Mouse (Mus musculus) CH12.LX (cell line): ENCODE results near the gene Dcbld1.

ENCODE experiments used
- CHD2 ChIP-seq: IDR thresholded peaks from 2 replicates; pipeline ENCODE4 v1.6.1; 2011; ENCODE audit warnings: low read length, improper control_type of control experiment
- CTCF ChIP-seq, 2 experiments: IDR thresholded peaks in 1 of 2; conservative IDR thresholded peaks in 1 of 2; 2 replicates each; pipeline ENCODE4 v1.5.1; 2011 to 2012; ENCODE audit warnings: low read depth in 2 of 2, low read length in 2 of 2, improper control_type of control experiment in 1 of 2, inconsistent platforms in 1 of 2, mild to moderate bottlenecking in 1 of 2, moderate library complexity in 1 of 2
- EP300 ChIP-seq: IDR thresholded peaks from 2 replicates; pipeline ENCODE4 v1.6.1; 2011; ENCODE audit warnings: low read length, improper control_type of control experiment
- GABPA ChIP-seq: IDR thresholded peaks from 2 replicates; pipeline ENCODE4 v1.6.1; 2012; ENCODE audit warnings: low read depth, low read length, improper control_type of control experiment, inconsistent platforms; ENCODE audit not compliant: insufficient replicate concordance
- HCFC1 ChIP-seq: IDR thresholded peaks from 2 replicates; pipeline ENCODE4 v1.6.1; 2012; ENCODE audit warnings: low read depth, mild to moderate bottlenecking, inconsistent platforms, low read length, improper control_type of control experiment
- MAX ChIP-seq: IDR thresholded peaks from 2 replicates; pipeline ENCODE4 v1.6.1; 2011; ENCODE audit warnings: low read length, improper control_type of control experiment
- POLR2A ChIP-seq: IDR thresholded peaks from 2 replicates; pipeline ENCODE4 v1.6.1; 2011; ENCODE audit warnings: low read depth, mild to moderate bottlenecking, improper control_type of control experiment, low read length
- POLR2AphosphoS2 ChIP-seq: IDR thresholded peaks from 2 replicates; pipeline ENCODE4 v1.6.1; 2011; ENCODE audit warnings: low read depth, low read length, improper control_type of control experiment
- ZC3H11A ChIP-seq: IDR thresholded peaks from 2 replicates; pipeline ENCODE4 v1.6.1; 2012; ENCODE audit warnings: low read depth, mild to moderate bottlenecking, inconsistent platforms, low read length, improper control_type of control experiment
- ZNF384 ChIP-seq: IDR thresholded peaks from 2 replicates; pipeline ENCODE4 v1.6.1; 2012; ENCODE audit warnings: low read depth, low read length, improper control_type of control experiment, inconsistent platforms

DNA sequence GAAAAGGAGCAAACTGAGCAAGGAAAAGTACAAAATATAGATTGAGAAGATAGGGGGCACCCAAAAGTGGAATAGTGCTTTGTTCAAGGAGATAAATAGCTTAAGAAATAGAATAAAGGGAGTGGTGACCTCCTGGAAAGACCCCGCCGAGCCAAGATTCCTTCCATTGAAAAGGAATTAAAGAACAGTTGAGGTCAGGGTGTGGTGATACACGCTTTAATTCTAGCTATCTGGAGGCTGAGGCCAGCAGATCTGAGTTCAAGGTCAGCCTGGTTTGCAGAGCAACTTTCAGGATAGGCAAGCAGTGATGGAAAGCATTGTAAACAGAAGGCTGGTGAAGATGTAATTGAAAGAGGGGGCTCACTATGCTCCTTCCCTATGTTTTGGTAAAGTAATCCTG lies 12.8 kb downstream of the Dcbld1 start:
- TF ChIP-seq EP300 (no peak), CTCF (conservative IDR thresholded peaks at IDR 0.05 in 1 of 2, IDR thresholded peaks at IDR 0.05 in 1 of 2; ENCODE audit: low read depth in 2 of 2, low read length in 2 of 2) (no peak), POLR2AphosphoS2 (no peak), CHD2 (no peak), ZC3H11A (no peak), MAX (no peak), ZNF384 (no peak), GABPA (no peak), POLR2A (no peak), HCFC1 (no peak)
